ENCODE assay signal across 9 mouse cellular contexts in genomic region chr9:43761181-43761820, GRCm38 (mm10). TPM values are rescaled to one million over a fixed set of nuclear protein-coding genes. Genes with fewer than 3 reads are reported as not detected.
DNase-seq lines count a peak whose midpoint lies in the region; ATAC-seq and TF ChIP-seq lines count a peak whose summit lies in the region.
"Had no signal": no experiment of that assay in that cellular context is flagged by ENCODE, and none has a peak within 500 bp of the region (broad histone marks: within the 10 kb centered on the region; RNA-seq: fewer than 3 reads in every experiment).

No protein-coding gene starts in this region.

- DNase-seq in spleen, adult 2 months (ENCODE audit: low read depth in 1 of 2, low spot score in 2 of 2): no peak
- no peak for DNase-seq in spleen, adult 12 weeks (ENCODE audit: low spot score)
- no peak for DNase-seq in forebrain, embryonic 10.5 days (ENCODE audit: extremely low spot score, low spot score)
- no peak for DNase-seq in limb, embryonic 10.5 days (ENCODE audit: low spot score)
- DNase-seq in lung, adult 2 months: no peak
- DNase-seq in liver, postnatal 0 days: no peak
- DNase-seq in yolk sac, embryonic 10.5 days (ENCODE audit: low spot score): no peak
- DNase-seq: kidney, postnatal 14 days had no signal

- no peaks in the 10 kb centered on the region for H3K36me3 ChIP-seq in spleen, adult 2 months (ENCODE audit: control insufficient read depth, insufficient read depth, low read length)
- peaks cover 24% of the 10 kb centered on the region for H3K36me3 ChIP-seq in forebrain, embryonic 10.5 days (replicated peaks)
- H3K36me3 ChIP-seq in limb, embryonic 10.5 days: 0 out of 2 replicates have a peak, but pooled peaks cover 4% of the 10 kb centered on the region
- no peaks in the 10 kb centered on the region for H3K36me3 ChIP-seq in liver, postnatal 0 days (replicated peaks; ENCODE audit: insufficient read depth, low read length)
- H3K36me3 ChIP-seq: liver, embryonic 15.5 days had no signal

- peaks cover 12% of the 10 kb centered on the region; the same call in 1 of the 2 replicates for H3K4me1 ChIP-seq in spleen, adult 2 months (ENCODE audit: control insufficient read depth, insufficient read depth, insufficient read length)
- H3K4me1 ChIP-seq in forebrain, embryonic 10.5 days: peaks cover 76% of the 10 kb centered on the region
- peaks cover 42% of the 10 kb centered on the region for H3K4me1 ChIP-seq in limb, embryonic 10.5 days
- H3K4me1 ChIP-seq in lung, adult 2 months (ENCODE audit: control insufficient read depth, insufficient read depth, low read length): no peaks in the 10 kb centered on the region
- peaks cover 15% of the 10 kb centered on the region for H3K4me1 ChIP-seq in liver, postnatal 0 days (ENCODE audit: insufficient read depth)

- ATAC-seq in liver, postnatal 0 days: no peak

- peak overlapping the region; percentile 65 for H3K27ac ChIP-seq in spleen, adult 2 months (ENCODE audit: insufficient read depth, low read length)
- H3K27ac ChIP-seq in forebrain, embryonic 10.5 days: peak overlapping the region; percentile 65
- peak overlapping the region; percentile 42 for H3K27ac ChIP-seq in limb, embryonic 10.5 days
- no peak overlapping the region for H3K27ac ChIP-seq in liver, postnatal 0 days (ENCODE audit: low read depth)
- H3K27ac ChIP-seq: liver, embryonic 15.5 days had no signal

- TF ChIP-seq POLR2A in spleen, adult 2 months (IDR thresholded peaks at IDR 0.05; ENCODE audit: low read depth, low read length): no peak
- TF ChIP-seq POLR2A in lung, adult 2 months (IDR thresholded peaks at IDR 0.05; ENCODE audit: borderline replicate concordance, extremely low read depth, low read depth, low read length): no peak

- TF ChIP-seq CTCF in spleen, adult 2 months (IDR thresholded peaks at IDR 0.05; ENCODE audit: extremely low read depth, insufficient read depth, insufficient read length, insufficient replicate concordance): no peak
- no peak for TF ChIP-seq CTCF in lung, adult 2 months (IDR thresholded peaks at IDR 0.05; ENCODE audit: insufficient read depth, low read length)
- TF ChIP-seq CTCF in liver, postnatal 0 days (IDR thresholded peaks at IDR 0.05; ENCODE audit: low read depth): no peak

- H3K4me3 ChIP-seq in spleen, adult 2 months (ENCODE audit: extremely low read depth, insufficient read depth, insufficient read length): no peak overlapping the region
- no peak overlapping the region for H3K4me3 ChIP-seq in forebrain, embryonic 10.5 days
- no peak overlapping the region for H3K4me3 ChIP-seq in limb, embryonic 10.5 days
- no peak overlapping the region for H3K4me3 ChIP-seq in lung, adult 2 months (replicated peaks; ENCODE audit: extremely low read depth, low read depth, low read length)
- H3K4me3 ChIP-seq in liver, postnatal 0 days (ENCODE audit: low read depth, low read length): no peak overlapping the region
- H3K4me3 ChIP-seq: liver, embryonic 15.5 days had no signal

- no peak overlapping the region for H3K9ac ChIP-seq in liver, postnatal 0 days (replicated peaks)
- H3K9ac ChIP-seq: liver, embryonic 15.5 days had no signal

- 80% methylated on average over 5 of the region's 5 CpGs for WGBS in spleen, adult 2 months
- WGBS in forebrain, embryonic 10.5 days: 73% methylated on average over 5 of the region's 5 CpGs
- 69% methylated on average over 5 of the region's 5 CpGs for WGBS in limb, embryonic 10.5 days
- WGBS in lung, adult 2 months: 68% methylated on average over 5 of the region's 5 CpGs
- WGBS in liver, postnatal 0 days (ENCODE audit: insufficient replicate concordance): 65% methylated on average over 5 of the region's 5 CpGs

- no peak overlapping the region for H3K4me2 ChIP-seq in liver, postnatal 0 days (ENCODE audit: low read depth, low read length)
- H3K4me2 ChIP-seq: liver, embryonic 15.5 days had no signal

- no peak for TF ChIP-seq EP300 in liver, postnatal 0 days (IDR thresholded peaks at IDR 0.05; ENCODE audit: low read depth)

- no peaks in the 10 kb centered on the region for H3K27me3 ChIP-seq in spleen, adult 2 months (ENCODE audit: control insufficient read depth, insufficient read depth, low read length)
- no peaks in the 10 kb centered on the region for H3K27me3 ChIP-seq in forebrain, embryonic 10.5 days (ENCODE audit: poor library complexity, severe bottlenecking)
- no peaks in the 10 kb centered on the region for H3K27me3 ChIP-seq in limb, embryonic 10.5 days (ENCODE audit: low read depth, poor library complexity, severe bottlenecking)
- H3K27me3 ChIP-seq in liver, postnatal 0 days (ENCODE audit: insufficient read depth, low read length): no peaks in the 10 kb centered on the region
- H3K27me3 ChIP-seq: liver, embryonic 15.5 days had no signal

- peaks cover 5% of the 10 kb centered on the region; the same call in 1 of the 2 replicates for H3K9me3 ChIP-seq in forebrain, embryonic 10.5 days
- no peaks in the 10 kb centered on the region for H3K9me3 ChIP-seq in limb, embryonic 10.5 days (replicated peaks)
- H3K9me3 ChIP-seq in liver, postnatal 0 days (ENCODE audit: low read length): peaks cover 2% of the 10 kb centered on the region; the same call in 1 of the 2 replicates
- H3K9me3 ChIP-seq: liver, embryonic 15.5 days had no signal

RNA-seq across cellular contexts. Expression of gene Nectin1, which starts 17.5 kb away (rescaled TPM):
- 5.1 and 5.6 TPM in 2 replicates for polyA plus RNA-seq in spleen, adult 2 months (2012; rRNA removed)
- polyA plus RNA-seq in forebrain, embryonic 10.5 days (2016; fragmentation: Nextera tagmentation; extraction: Ambion mirVana): 7.4 and 7.6 TPM in 2 replicates
- polyA plus RNA-seq in limb, embryonic 10.5 days (2016; fragmentation: Nextera tagmentation; extraction: Ambion mirVana): 3.8 and 4.2 TPM in 2 replicates
- 26.4 and 28.2 TPM in 2 replicates for polyA plus RNA-seq in lung, adult 2 months (2012; rRNA removed)
- 4.0 and 4.1 TPM in 2 replicates for polyA plus RNA-seq in liver, postnatal 0 days (2015; fragmentation: Nextera tagmentation; extraction: Ambion mirVana)
